Mouse (Mus musculus) bone marrow, adult 2 months (tissue): ENCODE results near the gene Asf1b.

Experiments used
- CTCF ChIP-seq: fragments of 200-500 bp; IDR thresholded peaks from 2 replicates; pipeline ENCODE4 v1.5.1; 2011; ENCODE audit warnings: low read length, control low read depth; ENCODE audit not compliant: control insufficient read depth, insufficient read depth
- POLR2A ChIP-seq: fragments of 200-500 bp; IDR thresholded peaks from 2 replicates; pipeline ENCODE4 v1.6.1; 2011; ENCODE audit warnings: low read depth, mild to moderate bottlenecking, control low read depth, low read length, borderline replicate concordance; ENCODE audit not compliant: control insufficient read depth

- TF ChIP-seq POLR2A (no peak), CTCF (no peak)
Measured at GRCm38 (mm10) chr8:83972150-83973120, 17.1 kb downstream of the Asf1b start, which contains the start of gene Prkaca.
